Mouse (Mus musculus): ENCODE measurements around the gene Cit.

Cit gene

GRCm38 (mm10) chr5:115915481-115915880 lies 70.4 kb downstream of the Cit start:
- no peak for DNase-seq (ENCODE audit: low spot score)

GRCm38 (mm10) chr5:115917960-115918359 lies 72.9 kb downstream of the Cit start:
- no peak for DNase-seq (ENCODE audit: low spot score)

- DNase-seq (ENCODE audit: low spot score), result no peak
Measured at GRCm38 (mm10) chr5:115918597-115919351, 73.7 kb downstream of the Cit start.

- peak; percentile 59 for DNase-seq (ENCODE audit: low spot score)
Measured at GRCm38 (mm10) chr5:115921990-115922389, 76.9 kb downstream of the Cit start.

GRCm38 (mm10) chr5:115924946-115925345 lies 79.9 kb downstream of the Cit start:
- no peak for DNase-seq (ENCODE audit: low spot score)

GRCm38 (mm10) chr5:115928786-115929507 lies 83.9 kb downstream of the Cit start:
- DNase-seq (ENCODE audit: low spot score), result no peak

GRCm38 (mm10) chr5:115932325-115932724 lies 87.2 kb downstream of the Cit start:
- no peak for DNase-seq (ENCODE audit: low spot score)

- no peak for DNase-seq (ENCODE audit: low spot score)
Measured at GRCm38 (mm10) chr5:115936851-115937250, 91.8 kb downstream of the Cit start.

GRCm38 (mm10) chr5:115937566-115937965 lies 92.5 kb downstream of the Cit start:
- no peak for DNase-seq (ENCODE audit: low spot score)

GRCm38 (mm10) chr5:115938999-115939398 lies 93.9 kb downstream of the Cit start:
- DNase-seq (ENCODE audit: low spot score), result no peak

- no peak for DNase-seq (ENCODE audit: low spot score)
Measured at GRCm38 (mm10) chr5:115942389-115942788, 97.3 kb downstream of the Cit start.

- no peak for DNase-seq (ENCODE audit: low spot score)
Measured at GRCm38 (mm10) chr5:115944791-115945490, 99.9 kb downstream of the Cit start.

- no peak for DNase-seq (ENCODE audit: low spot score)
Measured at GRCm38 (mm10) chr5:115947622-115948353, 102.7 kb downstream of the Cit start.

GRCm38 (mm10) chr5:115950936-115951335 lies 105.9 kb downstream of the Cit start:
- no peak for DNase-seq (ENCODE audit: low spot score)

GRCm38 (mm10) chr5:115953173-115953572 lies 108.1 kb downstream of the Cit start:
- DNase-seq (ENCODE audit: low spot score), result no peak

GRCm38 (mm10) chr5:115954084-115954483 lies 109.0 kb downstream of the Cit start:
- DNase-seq (ENCODE audit: low spot score), result no peak

GRCm38 (mm10) chr5:115954549-115954948 lies 109.5 kb downstream of the Cit start:
- DNase-seq (ENCODE audit: low spot score), result no peak

GRCm38 (mm10) chr5:115955131-115955530 lies 110.1 kb downstream of the Cit start:
- DNase-seq (ENCODE audit: low spot score), result no peak

GRCm38 (mm10) chr5:115956048-115956447 lies 111.0 kb downstream of the Cit start:
- no peak for DNase-seq (ENCODE audit: low spot score)

GRCm38 (mm10) chr5:115957177-115957576 lies 112.1 kb downstream of the Cit start:
- no peak for DNase-seq (ENCODE audit: low spot score)

GRCm38 (mm10) chr5:115958344-115958743 lies 113.3 kb downstream of the Cit start:
- DNase-seq (ENCODE audit: low spot score), result no peak

- DNase-seq (ENCODE audit: low spot score), result no peak
Measured at GRCm38 (mm10) chr5:115958814-115959213, 113.7 kb downstream of the Cit start.

Data from embryo, embryonic 10 days (tissue).